Mouse (Mus musculus) heart, adult 2 months (tissue): ENCODE measurements around the gene Sepsecs. TPM values are rescaled to one million over a fixed set of nuclear protein-coding genes. Genes with fewer than 3 reads are reported as not detected.
"Not testable (repeated sequence)": the region's sequence is repeated elsewhere in the genome, so short reads cannot be mapped to it uniquely, and the experiment has no call there.

Source experiments
- DNase-seq, 2 experiments: peaks; one replicate each; pipeline ENCODE4 v3.0.0; 2021
- H3K27ac ChIP-seq: fragments of 200-600 bp; 2 replicates; pipeline ENCODE4 v1.8.1; 2022
- H3K27me3 ChIP-seq: fragments of 200-500 bp; 2 replicates; pipeline ENCODE4 v1.6.1; 2012; ENCODE audit warnings: mild to moderate bottlenecking, low read length, inconsistent platforms, mixed read lengths; ENCODE audit not compliant: control insufficient read depth, insufficient read depth
- H3K36me3 ChIP-seq: fragments of 200-500 bp; 2 replicates; pipeline ENCODE4 v1.6.1; 2012; ENCODE audit warnings: low read length, inconsistent platforms; ENCODE audit not compliant: control insufficient read depth, insufficient read depth
- H3K4me1 ChIP-seq: fragments of 200-500 bp; 2 replicates; pipeline ENCODE4 v1.6.1; 2011; ENCODE audit warnings: low read length; ENCODE audit not compliant: control insufficient read depth, insufficient read depth
- H3K4me3 ChIP-seq: fragments of 200-600 bp; 2 replicates; pipeline ENCODE4 v1.8.1; 2022
- H3K79me2 ChIP-seq: fragments of 200-500 bp; replicated peaks from 2 replicates; pipeline ENCODE4 v1.6.1; 2012; ENCODE audit warnings: mild to moderate bottlenecking, inconsistent platforms, low read length, moderate library complexity, mixed read lengths; ENCODE audit not compliant: control insufficient read depth, insufficient read depth
- H3K9ac ChIP-seq: fragments of 200-500 bp; 2 replicates; pipeline ENCODE4 v1.6.1; 2012; ENCODE audit warnings: low read depth, mild to moderate bottlenecking, control low read depth, inconsistent platforms, low read length, mixed read lengths
- CTCF ChIP-seq: fragments of 200-600 bp; IDR thresholded peaks from 2 replicates; pipeline ENCODE4 v1.8.1; 2022; ENCODE audit warnings: antibody characterized with exemption, mild to moderate bottlenecking, moderate library complexity
- EP300 ChIP-seq: fragments of 200-500 bp; IDR thresholded peaks from 2 replicates; pipeline ENCODE4 v1.6.1; 2011; ENCODE audit warnings: low read depth, low read length, control low read depth; ENCODE audit not compliant: insufficient read depth
- POLR2A ChIP-seq: fragments of 200-500 bp; IDR thresholded peaks from 2 replicates; pipeline ENCODE4 v1.6.1; 2011; ENCODE audit warnings: mild to moderate bottlenecking, low read depth, low read length, control low read depth; ENCODE audit not compliant: insufficient read depth
- WGBS: fragments of 180-500 bp; shearing (Covaris S2); methylation state at CpG from one replicate; pipeline ENCODE4 v1.1.7; 2018; 5-methylcytosine and 5-hydroxymethylcytosine counted together
- intact Hi-C: fragments of 180-260 bp; cut with DNase I; formaldehyde crosslinking; loops from one replicate; pipeline ENCODE4 v1.15.1; 2025
- long read RNA-seq: library from polyadenylated mRNA; stranded (forward); transcript quantifications from one replicate; pipeline ENCODE4 v2.0.0, GENCODE M21; 2021
- polyA plus RNA-seq: library from polyadenylated mRNA; depleted of rRNA; stranded (reverse); fragments of >200 nt; gene quantifications from 2 replicates; pipeline ENCODE4 v1.2.3, GENCODE M21; 2012; rRNA removed
- total RNA-seq, 2 experiments: library from RNA; stranded (reverse); gene quantifications; 2 replicates each; pipeline ENCODE4 v1.2.3; 2021

Sepsecs gene
- 1 to 10 TPM; 5.2 to 6.1 TPM for total RNA-seq
- polyA plus RNA-seq = 3.0 and 5.6 TPM in 2 replicates
- long read RNA-seq, full-length matches to known transcripts = 1 of 1 reads
- long read RNA-seq, partial matches to known transcripts = 0 of 1 reads
- long read RNA-seq, other reads (novel, unspliced or antisense) = 0 of 1 reads

DNA sequence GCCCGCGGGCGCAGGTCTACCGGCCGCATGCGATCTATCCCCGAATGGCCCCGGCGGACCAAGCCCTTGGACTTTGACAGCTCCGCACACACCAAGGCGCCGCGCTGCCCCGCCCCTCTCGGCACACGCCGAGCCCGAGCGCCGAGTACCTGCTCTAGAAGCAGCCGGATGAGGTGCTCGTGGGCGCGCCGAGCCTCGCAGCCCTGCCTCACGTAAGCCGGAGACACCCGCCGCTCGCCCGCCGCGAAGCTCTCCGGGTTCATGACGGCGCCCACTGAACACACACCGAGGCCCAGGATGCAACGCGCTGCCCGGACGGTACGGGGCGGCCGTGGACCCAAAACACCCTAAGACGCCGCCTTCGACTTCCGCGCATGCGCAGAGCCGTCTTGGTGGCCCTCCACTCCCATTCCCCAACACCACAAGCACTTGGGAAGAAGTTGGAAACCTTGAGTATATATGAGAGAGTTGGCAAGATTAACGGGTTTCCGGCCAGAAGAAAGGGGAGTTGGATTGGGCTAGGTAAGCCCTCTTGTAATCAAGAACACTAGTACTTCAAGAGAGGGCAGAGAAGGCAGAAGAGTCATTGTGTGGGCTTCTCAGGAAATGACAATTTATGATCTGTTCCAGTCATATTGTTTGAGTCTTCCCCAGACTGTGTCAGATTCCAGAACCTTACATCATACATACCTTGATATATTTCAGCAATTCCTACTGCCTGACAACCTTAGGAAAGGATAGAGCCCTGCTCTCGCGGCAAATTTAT is at the start of gene Sepsecs:
Sepsecs (minus strand) TSS at position 283 of the 766 bp plus-strand sequence.
- TF ChIP-seq CTCF (peak; percentile 35), EP300 (0 out of 2 replicates have a peak, but pooled peaks have one; percentile 43), POLR2A (peak; percentile 69)
- intact Hi-C loops = loop anchor here (5.0 to 10.0 kb wide), 3 partner anchors 73 to 168 kb away; partner anchors contain the start of gene Pi4k2b
- H3K79me2 ChIP-seq = no peaks in the 10 kb centered on the region
- no peaks in the 10 kb centered on the region for H3K27me3 ChIP-seq
- peak within 1 kb of the TSS; percentile 87 for H3K27ac ChIP-seq
- WGBS = 4% methylated on average over 56 of the region's 56 CpGs
- peaks cover 1% of the 10 kb centered on the region; the same call in 1 of the 2 replicates for H3K4me1 ChIP-seq
- H3K9ac ChIP-seq = peak within 1 kb of the TSS; percentile 79
- H3K4me3 ChIP-seq = peak within 1 kb of the TSS; percentile 88
- peak; percentile 93 to 96 for DNase-seq
- no peaks in the 10 kb centered on the region for H3K36me3 ChIP-seq

DNA sequence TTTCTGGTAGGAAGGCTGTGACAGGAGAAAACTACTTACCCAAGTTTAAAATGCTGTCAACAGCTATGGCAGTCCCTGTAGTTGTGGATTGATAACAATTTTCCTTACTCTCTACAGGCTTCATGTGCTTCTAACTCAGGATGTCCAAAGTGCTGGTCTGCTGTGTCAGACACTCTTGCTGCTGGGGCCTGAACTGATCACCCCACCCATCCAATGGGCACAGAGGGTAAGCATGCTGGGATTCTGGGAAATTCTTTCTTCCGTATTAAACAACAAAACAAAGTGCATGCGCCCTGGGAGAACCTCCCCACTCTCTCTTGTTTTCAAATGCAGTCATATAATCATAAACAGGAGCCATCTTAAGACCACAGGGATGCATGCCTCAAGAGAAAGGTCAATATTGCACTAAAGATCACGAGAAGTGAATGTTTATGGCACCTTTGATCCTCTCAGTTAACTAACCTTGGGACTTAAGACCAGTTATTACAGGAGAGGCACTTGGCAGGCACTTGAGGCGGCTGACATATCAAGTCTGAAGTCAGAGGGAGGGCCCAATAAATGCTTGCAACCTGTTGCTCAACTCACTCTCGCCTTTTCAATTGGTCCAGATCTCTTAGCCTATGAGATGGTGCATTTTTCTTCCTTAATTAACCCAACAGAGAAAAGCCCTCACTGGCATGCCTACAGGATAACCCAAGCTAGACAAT is 47.4 kb upstream of the Sepsecs start:
- Histone ChIP-seq H3K79me2 (no peaks in the 10 kb centered on the region), H3K27me3 (no peaks in the 10 kb centered on the region), H3K36me3 (no peaks in the 10 kb centered on the region), H3K27ac (no peak overlapping the region), H3K4me1 (no peaks in the 10 kb centered on the region), H3K9ac (no peak overlapping the region), H3K4me3 (no peak overlapping the region)
- WGBS = 74% methylated on average over 5 of the region's 5 CpGs
- no peak for TF ChIP-seq EP300
- no peak for TF ChIP-seq CTCF
- TF ChIP-seq POLR2A = no peak
- no peak for DNase-seq
- intact Hi-C loops = no loop called here

DNA sequence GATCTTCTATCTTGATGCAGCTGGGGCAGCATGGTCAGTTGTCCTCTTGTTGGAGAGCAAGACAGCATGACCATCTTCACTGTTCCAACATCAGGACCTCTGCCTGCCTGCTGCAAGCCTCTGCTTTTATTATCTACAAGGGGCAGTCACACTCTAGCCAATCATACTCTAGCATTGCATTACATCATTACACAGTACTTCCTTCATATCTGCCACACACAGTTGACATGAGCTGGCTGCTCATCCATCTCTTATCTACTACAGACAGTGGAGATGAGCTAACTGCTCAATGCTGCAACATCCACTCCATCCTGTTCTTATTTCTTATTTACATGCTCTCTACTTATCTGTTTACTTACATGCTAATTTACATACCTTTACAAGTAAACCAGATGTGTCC is 43.2 kb upstream of the Sepsecs start:
- no peak for DNase-seq
- TF ChIP-seq EP300 = no peak
- no peak for TF ChIP-seq CTCF
- TF ChIP-seq POLR2A = no peak
- Histone ChIP-seq H3K4me3 (no peak overlapping the region), H3K27ac (no peak overlapping the region), H3K36me3 (no peaks in the 10 kb centered on the region), H3K9ac (no peak overlapping the region), H3K27me3 (no peaks in the 10 kb centered on the region), H3K79me2 (no peaks in the 10 kb centered on the region), H3K4me1 (no peaks in the 10 kb centered on the region)
- intact Hi-C loops = no loop called here

DNA sequence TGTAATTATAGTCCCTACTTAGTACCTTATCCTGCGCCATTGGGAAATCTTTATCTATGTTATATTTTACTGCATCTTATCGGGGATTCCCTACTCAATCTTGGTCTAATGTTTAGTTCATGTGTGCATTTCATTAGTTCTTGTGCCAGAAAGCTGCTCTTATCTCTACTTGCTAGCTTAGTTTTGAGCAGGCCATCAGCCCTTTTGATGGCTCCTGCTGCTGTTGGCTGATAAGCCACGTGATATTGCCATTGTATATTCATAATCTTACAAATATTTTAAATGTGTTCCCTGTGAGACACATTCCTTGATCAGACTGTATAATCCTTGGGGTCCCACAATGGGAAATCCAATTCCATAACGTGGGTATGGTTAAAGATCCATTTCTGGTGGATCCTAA is 35.1 kb upstream of the Sepsecs start:
- no peaks in the 10 kb centered on the region for H3K4me1 ChIP-seq
- H3K27me3 ChIP-seq = no peaks in the 10 kb centered on the region
- no peak overlapping the region for H3K27ac ChIP-seq
- TF ChIP-seq POLR2A (no peak), CTCF (no peak), EP300 (no peak)
- 63% methylated on average over 4 of the region's 4 CpGs for WGBS
- intact Hi-C loops = no loop called here
- no peaks in the 10 kb centered on the region for H3K36me3 ChIP-seq
- H3K79me2 ChIP-seq = no peaks in the 10 kb centered on the region
- H3K4me3 ChIP-seq = no peak overlapping the region
- DNase-seq = no peak
- no peak overlapping the region for H3K9ac ChIP-seq

DNA sequence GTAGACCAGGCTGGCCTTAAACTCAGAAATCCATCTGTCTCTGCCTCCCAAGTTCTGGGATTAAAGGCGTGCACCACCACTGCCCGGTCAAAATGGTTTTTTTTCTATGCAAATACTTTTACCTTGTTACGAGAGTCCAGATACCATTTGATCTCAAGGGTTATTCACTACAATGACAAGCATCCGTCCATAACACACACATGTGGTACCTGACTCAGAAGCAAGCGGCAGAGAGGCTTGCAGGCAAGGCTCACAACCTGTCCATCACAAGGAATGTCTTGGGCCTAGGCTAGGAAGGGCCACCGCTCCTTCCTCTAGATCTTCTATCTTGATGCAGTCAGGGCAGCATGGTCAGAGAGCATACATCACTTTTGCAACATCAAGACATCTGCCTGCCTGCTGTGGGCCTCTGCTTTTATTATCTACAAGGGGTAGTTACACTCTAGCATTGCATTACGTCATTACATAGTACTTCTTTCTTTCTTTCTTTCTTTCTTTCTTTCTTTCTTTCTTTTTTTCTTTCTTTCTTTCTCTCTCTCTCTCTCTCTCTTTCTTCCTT is 28.5 kb upstream of the Sepsecs start:
- H3K4me1 ChIP-seq, H3K79me2 ChIP-seq, H3K9ac ChIP-seq, DNase-seq, intact Hi-C loops, H3K27me3 ChIP-seq, H3K36me3 ChIP-seq, H3K4me3 ChIP-seq, H3K27ac ChIP-seq: not testable (repeated sequence)
- WGBS = 87% methylated on average over 7 of the region's 7 CpGs
